Mouse (Mus musculus) liver, embryonic 14.5 days (tissue): ENCODE data around the gene Stx8. TPM values are rescaled to one million over a fixed set of nuclear protein-coding genes. Genes with fewer than 3 reads are reported as not detected.

Experiments
- ATAC-seq: fragments of 200-750 bp; cut with Nextera tagmentation; 2 replicates; pipeline ENCODE4 v1.8.0; 2017; ENCODE audit warnings: moderate number of reproducible peaks, mild to moderate bottlenecking, moderate library complexity; ENCODE audit not compliant: insufficient read depth
- DNase-seq, 3 experiments: peaks; one replicate each; pipeline ENCODE4 v3.0.0-alpha.2; 2012 to 2013; ENCODE audit warnings: low read depth in 3 of 3, low spot score in 3 of 3
- H3K27ac ChIP-seq: fragments of 300-500 bp; sonication (generic); 2 replicates; pipeline ENCODE4 v1.5.1; 2014; ENCODE audit warnings: moderate library complexity, mild to moderate bottlenecking, control low read depth, inconsistent platforms
- H3K27me3 ChIP-seq: fragments of 300-500 bp; sonication (generic); 2 replicates; pipeline ENCODE4 v1.6.1; 2014; ENCODE audit warnings: mild to moderate bottlenecking, low read length, moderate library complexity; ENCODE audit not compliant: control insufficient read depth, insufficient read depth
- H3K36me3 ChIP-seq: fragments of 300-500 bp; sonication (generic); replicated peaks from 2 replicates; pipeline ENCODE4 v1.6.1; 2014; ENCODE audit warnings: low read depth; ENCODE audit not compliant: control insufficient read depth, insufficient read depth
- H3K4me1 ChIP-seq, 2 experiments: fragments of 200-500 bp in 1 of 2; fragments of 300-500 bp in 1 of 2; sonication (generic) in 1 of 2; replicated peaks; 2 replicates each; pipeline ENCODE4 v1.6.1; 2012 to 2014; ENCODE audit warnings: antibody characterized with exemption in 1 of 2, inconsistent platforms in 1 of 2, low read length in 1 of 2; ENCODE audit not compliant: control insufficient read depth in 2 of 2, insufficient read depth in 2 of 2
- H3K4me2 ChIP-seq: fragments of 300-500 bp; sonication (generic); 2 replicates; pipeline ENCODE4 v1.6.1; 2014; ENCODE audit warnings: low read depth, mild to moderate bottlenecking, control low read depth, moderate library complexity
- H3K4me3 ChIP-seq, 2 experiments: fragments of 200-500 bp in 1 of 2; fragments of 300-500 bp in 1 of 2; sonication (generic) in 1 of 2; 2 replicates each; pipeline ENCODE4 v1.5.1; 2012 to 2014; ENCODE audit warnings: low read depth in 2 of 2, low read length in 2 of 2, mild to moderate bottlenecking in 2 of 2, control low read depth in 1 of 2, inconsistent platforms in 1 of 2, moderate library complexity in 1 of 2; ENCODE audit not compliant: insufficient read depth in 1 of 2
- H3K9ac ChIP-seq: fragments of 300-500 bp; sonication (generic); replicated peaks from 2 replicates; pipeline ENCODE4 v1.6.1; 2014; ENCODE audit warnings: mild to moderate bottlenecking, control low read depth, moderate library complexity
- H3K9me3 ChIP-seq: fragments of 300-500 bp; sonication (generic); 2 replicates; pipeline ENCODE4 v1.6.1; 2016; ENCODE audit warnings: low read length, mixed read lengths; ENCODE audit not compliant: control insufficient read depth
- CTCF ChIP-seq: IDR thresholded peaks from 2 replicates; pipeline ENCODE4 v1.5.1; 2016; ENCODE audit warnings: antibody characterized with exemption, low read depth, control low read depth
- EP300 ChIP-seq: IDR thresholded peaks from 2 replicates; pipeline ENCODE4 v1.6.1; 2016; ENCODE audit warnings: antibody characterized with exemption, low read depth
- WGBS: fragments of 180-500 bp; shearing (Covaris S2); extraction: QIAGEN DNeasy Blood & Tissue Kit; methylation state at CpG from one replicate; pipeline ENCODE4 v1.1.7; 2014; ENCODE audit not compliant: insufficient replicate concordance; 5-methylcytosine and 5-hydroxymethylcytosine counted together
- polyA plus RNA-seq, 2 experiments: library from polyadenylated mRNA; depleted of rRNA in 1 of 2; stranded (reverse) in 1 of 2; unstranded in 1 of 2; fragments of >200 nt; fragmentation: Nextera tagmentation in 1 of 2; extraction: Ambion mirVana in 1 of 2; gene quantifications; 2 replicates each; pipeline versions ENCODE4 v1.2.1 to v1.2.3; 2012 to 2014

Gene Stx8
- polyA plus RNA-seq, 2 experiments = 8.1 to 24.5 TPM

DNA sequence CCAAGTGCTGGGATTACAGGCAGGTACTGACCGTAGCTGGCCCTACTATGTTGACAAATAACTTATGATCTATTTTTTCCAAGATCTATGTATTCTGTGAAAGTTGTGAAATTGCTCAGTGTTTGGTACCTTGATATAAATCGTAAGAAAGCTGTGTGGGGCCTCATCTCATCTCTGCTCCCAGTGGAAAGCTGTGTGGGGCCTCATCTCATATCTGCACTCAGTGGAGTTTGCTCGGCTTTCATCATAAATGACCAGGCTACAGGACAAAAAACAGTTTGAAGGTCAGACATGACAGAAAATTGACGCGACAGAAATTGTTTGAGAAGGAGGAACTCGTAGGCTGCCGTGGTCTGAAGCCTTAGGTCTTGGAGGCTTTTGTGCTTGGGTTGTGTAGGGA lies 56.0 kb downstream of the Stx8 start:
- Histone ChIP-seq H3K9me3 (no peaks in the 10 kb centered on the region), H3K36me3 (no peaks in the 10 kb centered on the region), H3K27ac (no peak overlapping the region), H3K27me3 (no peaks in the 10 kb centered on the region), H3K9ac (no peak overlapping the region), H3K4me1 (no peaks in the 10 kb centered on the region; a peak in 1 of 4 replicates), H3K4me2 (no peak overlapping the region), H3K4me3 (no peak overlapping the region)
- DNase-seq = no peak
- TF ChIP-seq CTCF (no peak), EP300 (no peak)
- 77% methylated on average over 7 of the region's 7 CpGs for WGBS
- ATAC-seq = no peak

DNA sequence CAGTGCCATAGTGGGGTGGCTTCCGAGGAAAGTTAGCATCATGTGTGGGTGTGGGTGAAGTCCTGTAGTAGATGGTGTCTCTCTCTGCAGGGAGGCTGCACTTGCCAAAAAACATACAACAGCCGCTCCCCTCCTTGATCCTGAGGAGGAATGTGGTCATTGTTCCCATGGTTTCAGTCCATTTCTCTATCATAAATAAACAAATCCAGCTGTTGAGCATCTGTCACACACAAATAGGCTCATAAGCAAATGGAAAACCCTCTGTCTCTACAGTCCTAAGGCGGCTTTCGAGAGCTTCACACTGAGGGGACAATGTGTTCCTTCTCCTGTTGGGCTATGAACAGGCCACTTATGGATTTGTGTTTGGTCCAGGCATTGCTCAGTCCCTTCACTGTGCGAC lies 56.9 kb downstream of the Stx8 start:
- Histone ChIP-seq H3K27ac (no peak overlapping the region), H3K4me3 (no peak overlapping the region), H3K9ac (no peak overlapping the region), H3K9me3 (no peaks in the 10 kb centered on the region), H3K4me1 (no peaks in the 10 kb centered on the region; a peak in 1 of 4 replicates), H3K4me2 (no peak overlapping the region), H3K27me3 (no peaks in the 10 kb centered on the region), H3K36me3 (no peaks in the 10 kb centered on the region)
- no peak for DNase-seq
- ATAC-seq = no peak
- TF ChIP-seq EP300 = no peak
- TF ChIP-seq CTCF = no peak
- 65% methylated on average over 5 of the region's 5 CpGs for WGBS

DNA sequence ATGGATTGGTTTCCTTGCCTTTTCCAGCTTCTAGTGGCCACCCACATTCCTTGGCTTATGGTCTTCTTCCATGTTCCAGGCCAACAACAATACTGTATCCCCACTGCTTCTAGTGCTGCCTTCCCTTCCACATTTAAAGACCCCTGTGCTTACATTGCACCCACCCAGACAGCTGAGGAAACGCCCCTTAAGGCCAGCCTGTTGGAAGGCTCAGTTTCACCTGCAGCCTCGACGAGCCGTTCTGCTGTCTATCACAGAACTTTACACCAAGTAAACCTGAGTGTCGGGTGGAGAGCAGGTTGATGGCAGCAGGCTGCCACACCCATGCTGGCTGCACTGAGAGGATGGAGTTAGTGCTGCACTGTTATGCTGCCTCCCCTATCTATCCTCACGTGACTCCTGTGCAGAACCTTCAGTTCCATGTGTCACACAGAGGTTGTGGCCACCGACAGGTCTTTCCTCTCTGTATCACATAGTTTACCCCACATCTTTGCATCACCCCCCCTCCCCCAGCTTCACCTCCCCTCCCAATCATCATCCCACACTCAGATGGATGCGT lies 57.9 kb downstream of the Stx8 start:
- H3K9ac ChIP-seq = no peak overlapping the region
- H3K4me2 ChIP-seq = no peak overlapping the region
- 65% methylated on average over 8 of the region's 8 CpGs for WGBS
- ATAC-seq = no peak
- H3K27me3 ChIP-seq = no peaks in the 10 kb centered on the region
- H3K9me3 ChIP-seq = no peaks in the 10 kb centered on the region
- H3K36me3 ChIP-seq = no peaks in the 10 kb centered on the region
- no peak overlapping the region for H3K27ac ChIP-seq
- TF ChIP-seq CTCF = no peak
- TF ChIP-seq EP300 = no peak
- H3K4me3 ChIP-seq = no peak overlapping the region
- DNase-seq = no peak
- peaks cover 0 to 4% of the 10 kb centered on the region in 2 experiments; a peak in 2 of 4 replicates for H3K4me1 ChIP-seq

DNA sequence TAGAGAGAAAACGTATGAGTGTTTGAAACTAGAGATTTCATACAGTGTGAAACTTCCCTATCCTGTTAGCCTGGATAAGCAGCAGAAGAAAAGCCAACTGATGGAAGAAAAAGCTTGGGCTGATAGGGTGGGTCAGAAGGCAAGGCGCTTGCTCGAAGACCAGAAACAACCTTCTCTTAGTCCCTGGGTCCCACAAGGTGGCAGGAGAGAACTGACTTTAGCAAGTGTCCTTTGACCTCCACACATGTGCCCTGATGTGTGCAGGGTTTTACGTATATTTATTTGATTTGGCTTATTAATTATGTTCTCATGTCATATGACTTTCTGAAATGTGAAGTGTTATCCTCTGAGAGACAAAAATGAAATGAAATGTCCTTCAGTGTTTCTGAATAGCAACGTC lies 60.6 kb downstream of the Stx8 start:
- Histone ChIP-seq H3K9ac (no peak overlapping the region), H3K4me1 (peaks cover 0 to 5% of the 10 kb centered on the region in 2 experiments; a peak in 2 of 4 replicates), H3K4me3 (no peak overlapping the region), H3K27me3 (no peaks in the 10 kb centered on the region), H3K27ac (no peak overlapping the region), H3K9me3 (no peaks in the 10 kb centered on the region), H3K36me3 (no peaks in the 10 kb centered on the region), H3K4me2 (no peak overlapping the region)
- TF ChIP-seq EP300 (no peak), CTCF (no peak)
- WGBS = 62% methylated on average over 5 of the region's 5 CpGs
- DNase-seq (no peak), ATAC-seq (no peak)

DNA sequence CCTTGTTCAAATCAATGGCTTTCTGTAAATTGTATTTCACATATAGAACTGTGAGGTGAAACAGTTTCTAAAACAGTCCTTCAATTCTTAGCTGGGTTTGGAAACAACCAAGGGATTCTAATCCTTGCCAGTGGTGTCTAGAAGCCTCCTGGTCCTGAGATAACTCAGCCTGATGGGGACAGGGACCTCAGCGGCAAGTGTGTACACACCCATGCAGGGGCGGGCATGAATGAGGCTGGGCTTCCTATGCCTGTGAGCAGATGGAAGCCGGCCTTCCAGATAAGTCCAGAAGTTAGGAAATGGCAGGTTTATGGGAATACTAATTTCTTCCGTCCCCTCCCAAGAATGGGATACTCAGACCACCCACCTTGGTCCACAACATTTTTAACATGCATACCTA lies 63.1 kb downstream of the Stx8 start:
- H3K4me2 ChIP-seq = no peak overlapping the region
- WGBS = 42% methylated on average over 4 of the region's 4 CpGs
- no peaks in the 10 kb centered on the region for H3K9me3 ChIP-seq
- no peaks in the 10 kb centered on the region for H3K27me3 ChIP-seq
- no peaks in the 10 kb centered on the region for H3K36me3 ChIP-seq
- H3K27ac ChIP-seq = no peak overlapping the region
- TF ChIP-seq CTCF = no peak
- no peak for TF ChIP-seq EP300
- no peak overlapping the region for H3K4me3 ChIP-seq
- no peak overlapping the region for H3K9ac ChIP-seq
- DNase-seq (peak in 1 of 3 experiments; percentile 7), ATAC-seq (no peak)
- peaks cover 0 to 5% of the 10 kb centered on the region in 2 experiments; a peak in 2 of 4 replicates for H3K4me1 ChIP-seq
